In genomic region chr5:134804291-134805049, GRCm38 (mm10) we compare ENCODE assay signal across 12 mouse cellular contexts. TPM values are rescaled to one million over a fixed set of nuclear protein-coding genes. Genes with fewer than 3 reads are reported as not detected.
DNase-seq lines count a peak whose midpoint lies in the region; ATAC-seq and TF ChIP-seq lines count a peak whose summit lies in the region.
"Had no signal": no experiment of that assay in that cellular context is flagged by ENCODE, and none has a peak within 500 bp of the region (broad histone marks: within the 10 kb centered on the region; RNA-seq: fewer than 3 reads in every experiment).

No protein-coding gene starts in this region.

- no peak for ATAC-seq in cerebellum, adult (ENCODE audit: insufficient number of reproducible peaks, low FRiP score, low TSS enrichment)
- ATAC-seq: forebrain, embryonic 13.5 days; inflammation-experienced regulatory T-cells, adult 6 months; Patski had no signal

- TF ChIP-seq CTCF in E14TG2a.4 (conservative IDR thresholded peaks at IDR 0.05; ENCODE audit: low read length): peak; percentile 94

- no peaks in the 10 kb centered on the region for H3K36me3 ChIP-seq in E14TG2a.4 (ENCODE audit: insufficient read depth, low read length)
- H3K36me3 ChIP-seq: limb, embryonic 15.5 days had no signal

- H3K27me3 ChIP-seq in E14TG2a.4 (ENCODE audit: insufficient read depth, low read length): 0 out of 2 replicates have a peak, but pooled peaks cover 10% of the 10 kb centered on the region
- H3K27me3 ChIP-seq: forebrain, embryonic 13.5 days; limb, embryonic 15.5 days; Patski had no signal

- DNase-seq in cerebellum, adult 11 months: peak; percentile 18
- DNase-seq in layer of hippocampus, postnatal 10 days (ENCODE audit: low spot score in 2 of 2): peak; percentile 44 to 54
- no peak for DNase-seq in layer of hippocampus, adult 9-11 months
- DNase-seq in cerebellum, adult 9-10 months: peak; percentile 21
- DNase-seq in urinary bladder, adult 18-20 months (ENCODE audit: low spot score in 2 of 2): no peak
- DNase-seq in T-cell, adult 2 months (ENCODE audit: low spot score): no peak

- peak overlapping the region; percentile 48 for H3K4me3 ChIP-seq in E14TG2a.4 (replicated peaks; ENCODE audit: low read length)
- H3K4me3 ChIP-seq: forebrain, embryonic 13.5 days; limb, embryonic 15.5 days had no signal

- H3K4me1 ChIP-seq in E14TG2a.4 (replicated peaks; ENCODE audit: low read depth, low read length): peaks cover 14% of the 10 kb centered on the region
- H3K4me1 ChIP-seq: forebrain, embryonic 13.5 days had no signal

- peaks cover 4% of the 10 kb centered on the region for H3K9me3 ChIP-seq in E14TG2a.4 (ENCODE audit: low read length)
- H3K9me3 ChIP-seq: limb, embryonic 15.5 days had no signal

RNA-seq across cellular contexts. Expression of gene Eln, which starts 57.3 kb away (rescaled TPM):
- total RNA-seq in layer of hippocampus, postnatal 10 days (2021): 10 to 100 TPM; 94.0 to 99.5 TPM

Comparison
In these comparisons a context has a peak if more than half of its experiments do, and no peak if none do; other contexts are left out.
1. DNase-seq: peak in cerebellum, adult 11 months (single experiment), layer of hippocampus, postnatal 10 days (2 of 2) and cerebellum, adult 9-10 months (single experiment); none in layer of hippocampus, adult 9-11 months (single experiment), urinary bladder, adult 18-20 months (0 of 2) and T-cell, adult 2 months (single experiment).